Mouse (Mus musculus): ENCODE results near the gene 4930556J24Rik. TPM values are rescaled to one million over a fixed set of nuclear protein-coding genes. Genes with fewer than 3 reads are reported as not detected.

4930556J24Rik gene
- polyA plus RNA-seq, 1 experiment from 2014 or later = 0.29 TPM

GRCm38 (mm10) chr11:3922731-3923130, 53.8 kb downstream of the 4930556J24Rik start:
- no peak for DNase-seq (ENCODE audit: low spot score)
- no peaks in the 10 kb centered on the region for H3K4me1 ChIP-seq (replicated peaks; ENCODE audit: control insufficient read depth, insufficient read depth, low read length)
- 89% methylated on average over 6 of the region's 6 CpGs for WGBS
- no peak overlapping the region for H3K4me3 ChIP-seq (ENCODE audit: low read depth, low read length)
- H3K9ac ChIP-seq (ENCODE audit: low read depth, low read length) = no peak overlapping the region
- no peak overlapping the region for H3K4me2 ChIP-seq
- peaks cover 3% of the 10 kb centered on the region; the same call in 1 of the 2 replicates for H3K36me3 ChIP-seq (ENCODE audit: control insufficient read depth, insufficient read depth, low read length)
- ATAC-seq (replicated peaks; ENCODE audit: low FRiP score) = no peak
- H3K27me3 ChIP-seq (replicated peaks; ENCODE audit: control insufficient read depth, insufficient read depth, low read length) = no peaks in the 10 kb centered on the region
- no peak overlapping the region for H3K27ac ChIP-seq (ENCODE audit: low read depth, low read length)
- H3K9me3 ChIP-seq (ENCODE audit: control insufficient read depth, low read length) = no peaks in the 10 kb centered on the region

- no peak for ATAC-seq (replicated peaks; ENCODE audit: low FRiP score)
- DNase-seq (ENCODE audit: low spot score) = no peak
- Histone ChIP-seq H3K9me3 (ENCODE audit: control insufficient read depth, low read length) (no peaks in the 10 kb centered on the region), H3K27me3 (replicated peaks; ENCODE audit: control insufficient read depth, insufficient read depth, low read length) (no peaks in the 10 kb centered on the region), H3K27ac (ENCODE audit: low read depth, low read length) (no peak overlapping the region), H3K4me3 (ENCODE audit: low read depth, low read length) (no peak overlapping the region), H3K4me1 (replicated peaks; ENCODE audit: control insufficient read depth, insufficient read depth, low read length) (no peaks in the 10 kb centered on the region), H3K9ac (ENCODE audit: low read depth, low read length) (no peak overlapping the region), H3K4me2 (no peak overlapping the region), H3K36me3 (ENCODE audit: control insufficient read depth, insufficient read depth, low read length) (peaks cover 3% of the 10 kb centered on the region; the same call in 1 of the 2 replicates)
- 88% methylated on average over 9 of the region's 9 CpGs for WGBS
These were observed 54.5 kb downstream of the 4930556J24Rik start for GRCm38 (mm10) chr11:3922115-3922514.

- DNase-seq (ENCODE audit: low spot score) (no peak), ATAC-seq (replicated peaks; ENCODE audit: low FRiP score) (no peak)
- no peak overlapping the region for H3K4me2 ChIP-seq
- H3K9ac ChIP-seq (ENCODE audit: low read depth, low read length) = no peak overlapping the region
- no peaks in the 10 kb centered on the region for H3K4me1 ChIP-seq (replicated peaks; ENCODE audit: control insufficient read depth, insufficient read depth, low read length)
- H3K36me3 ChIP-seq (ENCODE audit: control insufficient read depth, insufficient read depth, low read length) = peaks cover 3% of the 10 kb centered on the region; the same call in 1 of the 2 replicates
- 35% methylated on average over 8 of the region's 8 CpGs for WGBS
- H3K4me3 ChIP-seq (ENCODE audit: low read depth, low read length) = no peak overlapping the region
- H3K9me3 ChIP-seq (ENCODE audit: control insufficient read depth, low read length) = no peaks in the 10 kb centered on the region
- H3K27ac ChIP-seq (ENCODE audit: low read depth, low read length) = no peak overlapping the region
- H3K27me3 ChIP-seq (replicated peaks; ENCODE audit: control insufficient read depth, insufficient read depth, low read length) = no peaks in the 10 kb centered on the region
These were observed 55.2 kb downstream of the 4930556J24Rik start for GRCm38 (mm10) chr11:3921281-3921850.

GRCm38 (mm10) chr11:3920476-3920875, 56.1 kb downstream of the 4930556J24Rik start:
- DNase-seq (ENCODE audit: low spot score) (no peak), ATAC-seq (replicated peaks; ENCODE audit: low FRiP score) (no peak)
- no peaks in the 10 kb centered on the region for H3K9me3 ChIP-seq (ENCODE audit: control insufficient read depth, low read length)
- H3K4me3 ChIP-seq (ENCODE audit: low read depth, low read length) = no peak overlapping the region
- no peak overlapping the region for H3K27ac ChIP-seq (ENCODE audit: low read depth, low read length)
- H3K9ac ChIP-seq (ENCODE audit: low read depth, low read length) = no peak overlapping the region
- WGBS = 89% methylated on average over 7 of the region's 7 CpGs
- H3K4me1 ChIP-seq (replicated peaks; ENCODE audit: control insufficient read depth, insufficient read depth, low read length) = no peaks in the 10 kb centered on the region
- no peak overlapping the region for H3K4me2 ChIP-seq
- H3K27me3 ChIP-seq (replicated peaks; ENCODE audit: control insufficient read depth, insufficient read depth, low read length) = no peaks in the 10 kb centered on the region
- no peaks in the 10 kb centered on the region; the same call in 1 of the 2 replicates for H3K36me3 ChIP-seq (ENCODE audit: control insufficient read depth, insufficient read depth, low read length)

GRCm38 (mm10) chr11:3918738-3919137, 57.8 kb downstream of the 4930556J24Rik start:
- H3K4me3 ChIP-seq (ENCODE audit: low read depth, low read length) = no peak overlapping the region
- no peak overlapping the region for H3K4me2 ChIP-seq
- H3K9me3 ChIP-seq (ENCODE audit: control insufficient read depth, low read length) = no peaks in the 10 kb centered on the region
- DNase-seq (ENCODE audit: low spot score) (no peak), ATAC-seq (replicated peaks; ENCODE audit: low FRiP score) (no peak)
- H3K27ac ChIP-seq (ENCODE audit: low read depth, low read length) = no peak overlapping the region
- no peak overlapping the region for H3K9ac ChIP-seq (ENCODE audit: low read depth, low read length)
- no peaks in the 10 kb centered on the region; the same call in 1 of the 2 replicates for H3K36me3 ChIP-seq (ENCODE audit: control insufficient read depth, insufficient read depth, low read length)
- H3K27me3 ChIP-seq (replicated peaks; ENCODE audit: control insufficient read depth, insufficient read depth, low read length) = 0 out of 2 replicates have a peak, but pooled peaks cover 3% of the 10 kb centered on the region
- 62% methylated on average over 1 of the region's 1 CpGs for whole genome bisulfite sequencing
- H3K4me1 ChIP-seq (replicated peaks; ENCODE audit: control insufficient read depth, insufficient read depth, low read length) = peaks cover 4% of the 10 kb centered on the region

GRCm38 (mm10) chr11:3914109-3914840, 62.3 kb downstream of the 4930556J24Rik start, which contains the start of gene Slc35e4:
Gene Slc35e4 (minus strand): TSS chr11:3914664.
- Histone ChIP-seq H3K4me2 (peak within 1 kb of the TSS; percentile 96), H3K27ac (ENCODE audit: low read depth, low read length) (no peak within 1 kb of the TSS), H3K27me3 (replicated peaks; ENCODE audit: control insufficient read depth, insufficient read depth, low read length) (peaks cover 20% of the 10 kb centered on the region), H3K4me1 (replicated peaks; ENCODE audit: control insufficient read depth, insufficient read depth, low read length) (peaks cover 15% of the 10 kb centered on the region), H3K9ac (ENCODE audit: low read depth, low read length) (peak within 1 kb of the TSS; percentile 50), H3K9me3 (ENCODE audit: control insufficient read depth, low read length) (no peaks in the 10 kb centered on the region), H3K4me3 (ENCODE audit: low read depth, low read length) (peak within 1 kb of the TSS; percentile 63), H3K36me3 (ENCODE audit: control insufficient read depth, insufficient read depth, low read length) (no peaks in the 10 kb centered on the region)
- DNase-seq (ENCODE audit: low spot score) (peak; percentile 84), ATAC-seq (replicated peaks; ENCODE audit: low FRiP score) (peak; percentile 62)
- under 1% methylated on average over 28 of the region's 28 CpGs for WGBS

GRCm38 (mm10) chr11:3913316-3914108, 63.1 kb downstream of the 4930556J24Rik start:
- Histone ChIP-seq H3K4me3 (ENCODE audit: low read depth, low read length) (peak overlapping the region; percentile 63), H3K27ac (ENCODE audit: low read depth, low read length) (no peak overlapping the region), H3K9ac (ENCODE audit: low read depth, low read length) (peak overlapping the region; percentile 50), H3K9me3 (ENCODE audit: control insufficient read depth, low read length) (no peaks in the 10 kb centered on the region), H3K36me3 (ENCODE audit: control insufficient read depth, insufficient read depth, low read length) (no peaks in the 10 kb centered on the region), H3K4me2 (peak overlapping the region; percentile 96), H3K4me1 (replicated peaks; ENCODE audit: control insufficient read depth, insufficient read depth, low read length) (peaks cover 19% of the 10 kb centered on the region), H3K27me3 (replicated peaks; ENCODE audit: control insufficient read depth, insufficient read depth, low read length) (peaks cover 20% of the 10 kb centered on the region)
- ATAC-seq (replicated peaks; ENCODE audit: low FRiP score) (peak; percentile 80), DNase-seq (ENCODE audit: low spot score) (peak; percentile 80)
- WGBS = under 1% methylated on average over 65 of the region's 65 CpGs

GRCm38 (mm10) chr11:3912875-3913271, 63.7 kb downstream of the 4930556J24Rik start:
- Histone ChIP-seq H3K36me3 (ENCODE audit: control insufficient read depth, insufficient read depth, low read length) (no peaks in the 10 kb centered on the region), H3K27ac (ENCODE audit: low read depth, low read length) (no peak overlapping the region), H3K9ac (ENCODE audit: low read depth, low read length) (peak overlapping the region; percentile 26; the same call in 1 of the 2 replicates), H3K4me2 (peak overlapping the region; percentile 96), H3K4me3 (ENCODE audit: low read depth, low read length) (peak overlapping the region; percentile 63), H3K4me1 (replicated peaks; ENCODE audit: control insufficient read depth, insufficient read depth, low read length) (peaks cover 19% of the 10 kb centered on the region), H3K9me3 (ENCODE audit: control insufficient read depth, low read length) (no peaks in the 10 kb centered on the region), H3K27me3 (replicated peaks; ENCODE audit: control insufficient read depth, insufficient read depth, low read length) (peaks cover 20% of the 10 kb centered on the region)
- ATAC-seq (replicated peaks; ENCODE audit: low FRiP score) = no peak
- WGBS = 9% methylated on average over 16 of the region's 16 CpGs
- DNase-seq (ENCODE audit: low spot score) = peak; percentile 51

All from liver, embryonic 11.5 days (tissue).